Mouse (Mus musculus) midbrain, embryonic 16.5 days (tissue): Measurements from ENCODE around the gene Rps21. TPM values are rescaled to one million over a fixed set of nuclear protein-coding genes. Genes with fewer than 3 reads are reported as not detected.

Experiments
- ATAC-seq: fragments of 200-750 bp; cut with Nextera tagmentation; 2 replicates; pipeline ENCODE4 v1.8.0; 2017; ENCODE audit warnings: moderate TSS enrichment
- H3K27ac ChIP-seq: fragments of 300-500 bp; sonication (generic); 2 replicates; pipeline ENCODE4 v1.5.1; 2014; ENCODE audit warnings: mild to moderate bottlenecking, low read length, mixed read lengths
- H3K27me3 ChIP-seq: fragments of 300-500 bp; sonication (generic); 2 replicates; pipeline ENCODE4 v1.6.1; 2014; ENCODE audit warnings: low read depth, low read length, mixed read lengths; ENCODE audit not compliant: control insufficient read depth, insufficient read depth
- H3K36me3 ChIP-seq: fragments of 300-500 bp; sonication (generic); 2 replicates; pipeline ENCODE4 v1.6.1; 2014; ENCODE audit warnings: mild to moderate bottlenecking, low read length, moderate library complexity, mixed read lengths; ENCODE audit not compliant: control insufficient read depth, insufficient read depth
- H3K4me1 ChIP-seq: fragments of 300-500 bp; sonication (generic); 2 replicates; pipeline ENCODE4 v1.6.1; 2014; ENCODE audit warnings: mild to moderate bottlenecking, low read length, mixed read lengths; ENCODE audit not compliant: control insufficient read depth, insufficient read depth
- H3K4me2 ChIP-seq: fragments of 300-500 bp; sonication (generic); 2 replicates; pipeline ENCODE4 v1.6.1; 2014; ENCODE audit warnings: mild to moderate bottlenecking, low read length, mixed read lengths
- H3K4me3 ChIP-seq: fragments of 300-500 bp; sonication (generic); 2 replicates; pipeline ENCODE4 v1.5.1; 2014; ENCODE audit warnings: low read depth, mild to moderate bottlenecking, low read length, moderate library complexity, mixed read lengths
- H3K9ac ChIP-seq: fragments of 300-500 bp; sonication (generic); 2 replicates; pipeline ENCODE4 v1.6.1; 2014; ENCODE audit warnings: low read depth, low read length, mixed read lengths
- H3K9me3 ChIP-seq: fragments of 300-500 bp; sonication (generic); replicated peaks from 2 replicates; pipeline ENCODE4 v1.6.1; 2014; ENCODE audit warnings: mild to moderate bottlenecking, low read length, mixed read lengths; ENCODE audit not compliant: control insufficient read depth, poor library complexity, severe bottlenecking
- WGBS: fragments of 180-500 bp; shearing (Covaris S2); extraction: QIAGEN DNeasy Blood & Tissue Kit; methylation state at CpG from one replicate; pipeline ENCODE4 v1.1.7; 2014; 5-methylcytosine and 5-hydroxymethylcytosine counted together
- polyA plus RNA-seq: library from polyadenylated mRNA; unstranded; fragments of >200 nt; fragmentation: Nextera tagmentation; extraction: Ambion mirVana; gene quantifications from 2 replicates; pipeline ENCODE4 v1.2.1, GENCODE M21; 2015

Rps21 gene
- polyA plus RNA-seq, 1 experiment from 2014 or later = 295 TPM

- Histone ChIP-seq H3K27me3 (peaks cover 4% of the 10 kb centered on the region; the same call in 1 of the 2 replicates), H3K9me3 (no peaks in the 10 kb centered on the region), H3K4me3 (no peak overlapping the region), H3K9ac (no peak overlapping the region), H3K4me1 (peaks cover 5% of the 10 kb centered on the region; the same call in 1 of the 2 replicates), H3K4me2 (no peak overlapping the region), H3K27ac (no peak overlapping the region), H3K36me3 (no peaks in the 10 kb centered on the region)
- ATAC-seq = no peak
- 70% methylated on average over 3 of the region's 3 CpGs for WGBS
Measured at GRCm38 (mm10) chr2:180218241-180218640, 38.9 kb upstream of the Rps21 start.

- Histone ChIP-seq H3K9ac (no peak overlapping the region), H3K9me3 (no peaks in the 10 kb centered on the region), H3K27ac (no peak overlapping the region), H3K4me3 (no peak overlapping the region), H3K4me2 (no peak overlapping the region), H3K27me3 (peaks cover 4% of the 10 kb centered on the region; the same call in 1 of the 2 replicates), H3K36me3 (no peaks in the 10 kb centered on the region), H3K4me1 (peaks cover 5% of the 10 kb centered on the region; the same call in 1 of the 2 replicates)
- no peak for ATAC-seq
- 28% methylated on average over 5 of the region's 5 CpGs for WGBS
Measured at GRCm38 (mm10) chr2:180218677-180219076, 38.5 kb upstream of the Rps21 start.

- no peaks in the 10 kb centered on the region for H3K9me3 ChIP-seq
- H3K27ac ChIP-seq = no peak overlapping the region
- H3K27me3 ChIP-seq = peaks cover 6% of the 10 kb centered on the region; the same call in 1 of the 2 replicates
- no peak overlapping the region for H3K9ac ChIP-seq
- no peak overlapping the region for H3K4me2 ChIP-seq
- ATAC-seq = no peak
- H3K4me3 ChIP-seq = no peak overlapping the region
- peaks cover 5% of the 10 kb centered on the region; the same call in 1 of the 2 replicates for H3K4me1 ChIP-seq
- H3K36me3 ChIP-seq = no peaks in the 10 kb centered on the region
- 79% methylated on average over 15 of the region's 15 CpGs for WGBS
Measured at GRCm38 (mm10) chr2:180219145-180219943, 37.8 kb upstream of the Rps21 start.

- no peak overlapping the region for H3K9ac ChIP-seq
- H3K4me3 ChIP-seq = no peak overlapping the region
- no peak for ATAC-seq
- peaks cover 13% of the 10 kb centered on the region for H3K27me3 ChIP-seq
- H3K9me3 ChIP-seq = no peaks in the 10 kb centered on the region
- H3K4me2 ChIP-seq = no peak overlapping the region
- peaks cover 9% of the 10 kb centered on the region; the same call in 1 of the 2 replicates for H3K4me1 ChIP-seq
- WGBS = 82% methylated on average over 9 of the region's 9 CpGs
- no peak overlapping the region for H3K27ac ChIP-seq
- H3K36me3 ChIP-seq = no peaks in the 10 kb centered on the region
Measured at GRCm38 (mm10) chr2:180220165-180220564, 37.0 kb upstream of the Rps21 start.

GRCm38 (mm10) chr2:180221051-180221450 lies 36.1 kb upstream of the Rps21 start:
- no peaks in the 10 kb centered on the region for H3K36me3 ChIP-seq
- H3K4me3 ChIP-seq = no peak overlapping the region
- ATAC-seq = no peak
- 97% methylated on average over 9 of the region's 9 CpGs for WGBS
- no peak overlapping the region for H3K9ac ChIP-seq
- no peak overlapping the region for H3K27ac ChIP-seq
- peaks cover 14% of the 10 kb centered on the region; the same call in 1 of the 2 replicates for H3K4me1 ChIP-seq
- peaks cover 18% of the 10 kb centered on the region for H3K27me3 ChIP-seq
- no peaks in the 10 kb centered on the region for H3K9me3 ChIP-seq
- no peak overlapping the region for H3K4me2 ChIP-seq

GRCm38 (mm10) chr2:180222250-180222649 lies 34.9 kb upstream of the Rps21 start:
- Histone ChIP-seq H3K9ac (no peak overlapping the region), H3K36me3 (no peaks in the 10 kb centered on the region)
- no peak for ATAC-seq

GRCm38 (mm10) chr2:180224647-180225043 lies 32.5 kb upstream of the Rps21 start:
- no peaks in the 10 kb centered on the region for H3K36me3 ChIP-seq
- peak overlapping the region; percentile 57 for H3K4me3 ChIP-seq
- no peak for ATAC-seq
- peaks cover 31% of the 10 kb centered on the region for H3K27me3 ChIP-seq
- H3K4me2 ChIP-seq = peak overlapping the region; percentile 90
- no peaks in the 10 kb centered on the region for H3K9me3 ChIP-seq
- 4% methylated on average over 13 of the region's 13 CpGs for WGBS
- H3K27ac ChIP-seq = no peak overlapping the region
- H3K4me1 ChIP-seq = peaks cover 21% of the 10 kb centered on the region
- no peak overlapping the region; the same call in 1 of the 2 replicates for H3K9ac ChIP-seq

More at GRCm38 (mm10) chr2:180222250-180222649, 34.9 kb upstream of the Rps21 start:
- peaks cover 19% of the 10 kb centered on the region for H3K4me1 ChIP-seq
- H3K27ac ChIP-seq = no peak overlapping the region
- no peak overlapping the region for H3K4me2 ChIP-seq
- peaks cover 27% of the 10 kb centered on the region for H3K27me3 ChIP-seq
- no peaks in the 10 kb centered on the region for H3K9me3 ChIP-seq
- WGBS = 18% methylated on average over 6 of the region's 6 CpGs
- H3K4me3 ChIP-seq = no peak overlapping the region

- H3K9ac ChIP-seq = peak overlapping the region; percentile 56
- peak overlapping the region; percentile 57 for H3K4me3 ChIP-seq
- H3K9me3 ChIP-seq = no peaks in the 10 kb centered on the region
- H3K27me3 ChIP-seq = peaks cover 31% of the 10 kb centered on the region
- H3K4me1 ChIP-seq = peaks cover 21% of the 10 kb centered on the region
- peak; percentile 52 for ATAC-seq
- under 1% methylated on average over 53 of the region's 55 CpGs for WGBS
- peak overlapping the region; percentile 90 for H3K4me2 ChIP-seq
- no peaks in the 10 kb centered on the region for H3K36me3 ChIP-seq
- no peak overlapping the region for H3K27ac ChIP-seq
Measured at GRCm38 (mm10) chr2:180225044-180225761, 32.0 kb upstream of the Rps21 start.
